Mouse (Mus musculus): ENCODE measurements around the gene Fam20c. TPM values are rescaled to one million over a fixed set of nuclear protein-coding genes. Genes with fewer than 3 reads are reported as not detected.

Fam20c gene
- total RNA-seq, 1 experiment from 2014 or later: 1.3 TPM

DNA sequence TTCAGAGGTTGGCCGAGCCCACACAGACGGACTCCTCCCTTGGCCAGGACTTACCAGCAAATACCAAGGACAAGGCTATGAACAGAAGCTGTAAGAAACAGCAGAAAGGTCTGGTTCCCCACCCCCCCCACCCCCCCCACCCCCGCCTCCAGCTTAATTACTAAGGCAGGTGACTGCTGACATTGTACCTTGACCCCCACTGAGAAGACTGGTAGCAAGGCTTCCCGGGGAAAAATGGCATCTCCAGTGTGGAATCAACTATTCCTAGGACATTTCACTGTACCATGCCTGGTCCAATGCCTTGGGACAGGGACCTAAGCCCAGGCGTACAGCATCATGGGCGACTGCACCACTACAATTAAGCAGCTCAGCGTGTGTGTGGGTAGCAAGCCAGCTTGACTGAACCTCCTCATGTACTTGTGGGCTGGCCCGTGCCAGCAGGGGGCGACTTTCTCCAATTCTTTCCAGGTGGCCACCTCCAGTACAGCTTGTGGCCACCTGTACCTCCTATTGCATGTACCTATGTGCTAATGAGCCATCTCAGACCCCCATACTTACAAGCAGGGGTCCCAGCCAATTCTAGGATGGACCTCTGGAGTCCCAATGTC is 102.8 kb downstream of the Fam20c start:
- ATAC-seq (ENCODE audit: extremely low read depth, insufficient number of reproducible peaks, low FRiP score, poor library complexity, severe bottlenecking): no peak

GRCm38 (mm10) chr5:138857811-138858251 is 103.5 kb downstream of the Fam20c start:
- ATAC-seq (ENCODE audit: extremely low read depth, insufficient number of reproducible peaks, low FRiP score, poor library complexity, severe bottlenecking): no peak

Other genes with a start within 250 kb of the Fam20c start
- not detected in 2 replicates for gene 1700123K08Rik, start 189.8 kb upstream of the Fam20c start, total RNA-seq (2017)
- 55.5 and 59.7 TPM in 2 replicates for gene Zfp68, start 134.8 kb upstream of the Fam20c start, total RNA-seq (2017)
- gene A430033K04Rik, start 131.7 kb upstream of the Fam20c start, total RNA-seq (2017): 12.5 and 16.3 TPM in 2 replicates
- not detected in 2 replicates for gene Gm5294, start 65.6 kb downstream of the Fam20c start, total RNA-seq (2017)
- gene Pdgfa, start 242.9 kb downstream of the Fam20c start, total RNA-seq (2017): 0.25 TPM in 1 of 2 replicates, not detected in the other